Mouse (Mus musculus): ENCODE measurements around the gene Nmu. TPM values are rescaled to one million over a fixed set of nuclear protein-coding genes. Genes with fewer than 3 reads are reported as not detected.
A peak's percentile ranks its signal among the peaks of the same experiment; 100 is the strongest.

The Nmu gene
- polyA plus RNA-seq (2016; fragmentation: Nextera tagmentation; extraction: Ambion mirVana), result not detected in 2 replicates

DNA sequence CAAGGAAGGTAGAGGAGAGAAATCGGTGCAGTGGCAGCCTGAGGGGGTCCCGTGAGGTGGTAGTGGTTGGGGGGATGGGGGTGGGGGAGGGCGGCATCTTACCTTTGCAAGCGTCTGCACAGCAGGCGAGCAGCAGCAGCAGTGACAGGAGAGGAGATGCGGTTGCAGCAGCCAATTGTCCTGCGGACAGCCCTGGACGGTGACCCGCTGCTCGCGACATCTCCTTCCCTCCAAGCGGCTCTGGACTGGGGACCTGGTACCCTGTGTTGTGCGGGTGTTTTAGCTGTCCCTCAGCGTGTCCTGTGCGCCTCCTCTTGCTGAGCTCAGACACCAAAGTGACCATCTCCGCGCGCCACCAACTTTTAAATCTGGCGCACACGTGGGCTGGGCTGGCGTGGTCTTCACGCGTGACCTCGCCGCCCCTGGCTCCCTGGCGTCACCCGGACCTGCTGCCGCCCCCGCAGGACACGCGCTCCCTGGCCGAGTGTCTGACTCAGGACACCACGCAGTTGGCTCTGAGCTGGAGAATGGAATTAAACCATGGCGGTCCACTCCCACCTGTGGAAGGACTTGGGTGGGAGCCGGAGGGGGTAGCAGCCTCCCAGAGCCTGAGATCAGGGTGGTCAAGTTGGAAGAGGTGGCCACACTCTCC is at the start of gene Nmu:
Gene Nmu, minus strand, starts transcription at position 336 of the 652 bp plus-strand sequence.
- no peak for ATAC-seq
- no peaks in the 10 kb centered on the region for H3K36me3 ChIP-seq
- 8% methylated on average over 34 of the region's 35 CpGs for WGBS (ENCODE audit: insufficient replicate concordance)
- H3K27ac ChIP-seq, result no peak within 1 kb of the TSS
- H3K4me1 ChIP-seq, result 0 out of 2 replicates have a peak, but pooled peaks cover 3% of the 10 kb centered on the region
- H3K4me3 ChIP-seq, result no peak within 1 kb of the TSS; the same call in 1 of the 2 replicates
- H3K9ac ChIP-seq, result no peak within 1 kb of the TSS
- peaks cover 36% of the 10 kb centered on the region for H3K27me3 ChIP-seq (replicated peaks)
- no peaks in the 10 kb centered on the region for H3K9me3 ChIP-seq (replicated peaks)
- H3K4me2 ChIP-seq, result peak within 1 kb of the TSS; percentile 44

GRCm38 (mm10) chr5:76411697-76412096 is 48.1 kb upstream of the Nmu start:
- Histone ChIP-seq H3K4me2 (no peak overlapping the region), H3K9me3 (replicated peaks) (no peaks in the 10 kb centered on the region), H3K27ac (no peak overlapping the region), H3K9ac (no peak overlapping the region), H3K4me3 (no peak overlapping the region), H3K36me3 (no peaks in the 10 kb centered on the region), H3K4me1 (no peaks in the 10 kb centered on the region), H3K27me3 (replicated peaks) (no peaks in the 10 kb centered on the region)
- 73% methylated on average over 4 of the region's 4 CpGs for WGBS (ENCODE audit: insufficient replicate concordance)
- no peak for ATAC-seq

GRCm38 (mm10) chr5:76394382-76394781 is 30.8 kb upstream of the Nmu start:
- no peak overlapping the region for H3K4me2 ChIP-seq
- no peaks in the 10 kb centered on the region for H3K36me3 ChIP-seq
- no peaks in the 10 kb centered on the region for H3K27me3 ChIP-seq (replicated peaks)
- no peaks in the 10 kb centered on the region for H3K4me1 ChIP-seq
- H3K27ac ChIP-seq, result no peak overlapping the region
- ATAC-seq, result no peak
- no peaks in the 10 kb centered on the region for H3K9me3 ChIP-seq (replicated peaks)
- no peak overlapping the region for H3K9ac ChIP-seq
- no peak overlapping the region for H3K4me3 ChIP-seq
- 66% methylated on average over 5 of the region's 5 CpGs for whole genome bisulfite sequencing (ENCODE audit: insufficient replicate concordance)

DNA sequence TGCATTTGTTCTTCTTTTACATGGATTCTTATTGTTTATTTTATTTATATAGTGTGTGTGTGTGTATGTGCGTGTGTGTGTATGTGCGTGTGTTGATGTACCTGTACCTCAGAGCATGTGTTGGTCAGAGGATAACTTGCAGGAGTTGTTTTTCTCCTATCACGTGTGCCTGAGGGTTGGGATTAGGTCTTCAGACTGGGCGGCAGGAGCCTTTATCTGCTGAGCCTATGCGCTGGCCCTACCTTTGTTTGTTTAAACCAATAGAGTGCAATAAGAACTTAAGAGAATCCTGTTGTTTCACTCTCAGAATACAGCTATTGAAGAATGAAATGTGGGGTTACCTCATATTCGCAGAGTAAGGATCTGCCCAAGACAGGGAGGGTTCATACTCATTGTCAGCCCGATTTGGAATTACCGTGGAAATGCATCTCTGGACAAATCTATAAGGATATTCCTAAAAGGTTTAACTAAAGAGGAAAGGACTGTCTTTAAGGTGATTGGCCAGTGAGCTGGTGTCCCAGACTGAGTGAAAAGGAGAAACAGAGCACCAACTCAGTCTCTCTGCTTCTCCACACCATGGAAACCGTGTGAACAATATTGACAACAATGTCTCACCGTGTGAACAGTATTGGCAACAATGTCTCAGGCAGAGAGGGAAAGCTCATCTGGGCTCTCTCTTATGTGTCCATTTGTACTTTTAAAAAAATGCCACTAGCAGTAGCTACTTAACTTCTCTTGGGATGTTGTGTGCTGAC is 25.6 kb upstream of the Nmu start:
- no peak overlapping the region for H3K27ac ChIP-seq
- no peak overlapping the region for H3K4me3 ChIP-seq
- no peaks in the 10 kb centered on the region for H3K27me3 ChIP-seq (replicated peaks)
- H3K9ac ChIP-seq, result no peak overlapping the region
- H3K4me1 ChIP-seq, result no peaks in the 10 kb centered on the region
- ATAC-seq, result no peak
- H3K4me2 ChIP-seq, result no peak overlapping the region
- no peaks in the 10 kb centered on the region for H3K36me3 ChIP-seq
- 71% methylated on average over 10 of the region's 10 CpGs for WGBS (ENCODE audit: insufficient replicate concordance)
- H3K9me3 ChIP-seq (replicated peaks), result no peaks in the 10 kb centered on the region

DNA sequence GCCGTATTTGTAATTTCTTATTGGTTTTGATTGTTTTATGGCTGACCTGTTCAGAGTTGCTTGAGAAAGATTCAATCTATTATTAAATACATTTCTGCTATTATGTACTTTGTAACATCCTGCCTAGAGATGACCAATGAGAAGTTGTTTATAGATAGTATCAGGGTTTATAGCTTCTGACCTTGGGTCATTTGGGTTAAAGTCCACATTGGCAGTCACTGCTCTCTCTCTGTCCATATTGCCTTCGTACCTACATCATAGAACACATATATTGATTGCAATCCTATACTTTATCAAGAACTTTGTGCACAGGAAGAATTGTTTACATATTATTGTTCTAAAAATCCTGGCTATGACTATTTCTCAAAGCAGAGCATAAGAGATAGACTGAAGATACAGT is 24.9 kb upstream of the Nmu start:
- ATAC-seq, result no peak
- H3K9me3 ChIP-seq (replicated peaks), result no peaks in the 10 kb centered on the region
- H3K36me3 ChIP-seq, result no peaks in the 10 kb centered on the region
- H3K9ac ChIP-seq, result no peak overlapping the region
- no peaks in the 10 kb centered on the region for H3K4me1 ChIP-seq
- no peaks in the 10 kb centered on the region for H3K27me3 ChIP-seq (replicated peaks)
- no peak overlapping the region for H3K4me3 ChIP-seq
- no peak overlapping the region for H3K4me2 ChIP-seq
- 58% methylated on average over 2 of the region's 2 CpGs for WGBS (ENCODE audit: insufficient replicate concordance)
- H3K27ac ChIP-seq, result no peak overlapping the region

- ATAC-seq, result no peak
- no peak overlapping the region for H3K27ac ChIP-seq
- no peaks in the 10 kb centered on the region for H3K27me3 ChIP-seq (replicated peaks)
- H3K4me2 ChIP-seq, result no peak overlapping the region
- WGBS (ENCODE audit: insufficient replicate concordance), result 60% methylated on average over 6 of the region's 6 CpGs
- H3K36me3 ChIP-seq, result no peaks in the 10 kb centered on the region
- H3K9me3 ChIP-seq (replicated peaks), result no peaks in the 10 kb centered on the region
- no peak overlapping the region for H3K4me3 ChIP-seq
- no peak overlapping the region for H3K9ac ChIP-seq
- no peaks in the 10 kb centered on the region for H3K4me1 ChIP-seq
Measured at GRCm38 (mm10) chr5:76383673-76384072, 20.1 kb upstream of the Nmu start.

- H3K9me3 ChIP-seq (replicated peaks), result no peaks in the 10 kb centered on the region
- no peak overlapping the region for H3K4me2 ChIP-seq
- H3K27me3 ChIP-seq (replicated peaks), result no peaks in the 10 kb centered on the region
- no peaks in the 10 kb centered on the region for H3K36me3 ChIP-seq
- H3K4me3 ChIP-seq, result no peak overlapping the region
- no peak for ATAC-seq
- no peak overlapping the region for H3K27ac ChIP-seq
- 58% methylated on average over 5 of the region's 5 CpGs for WGBS (ENCODE audit: insufficient replicate concordance)
- H3K4me1 ChIP-seq, result no peaks in the 10 kb centered on the region
- no peak overlapping the region for H3K9ac ChIP-seq
Measured at GRCm38 (mm10) chr5:76381836-76382235, 18.2 kb upstream of the Nmu start.

DNA sequence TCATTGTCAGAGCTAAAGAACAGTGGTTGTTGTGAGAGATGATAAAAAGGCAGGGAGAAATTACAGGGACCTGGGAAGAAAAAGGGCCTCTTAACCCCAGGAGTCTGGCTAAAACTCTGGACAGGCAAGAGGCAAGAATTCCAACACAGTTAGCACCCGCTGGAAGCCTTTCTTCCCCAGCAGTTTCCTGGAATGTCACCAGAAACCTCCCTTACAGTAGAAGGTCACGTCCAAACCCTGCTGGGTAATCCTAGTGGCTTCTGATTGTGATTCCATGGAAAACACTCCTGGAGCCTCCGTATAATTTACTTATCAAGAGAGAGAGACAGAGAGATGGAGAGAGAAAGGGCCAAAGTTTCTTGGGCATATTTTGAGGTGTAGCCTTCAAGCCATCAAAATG is 15.6 kb upstream of the Nmu start:
- Histone ChIP-seq H3K27ac (no peak overlapping the region), H3K36me3 (no peaks in the 10 kb centered on the region), H3K4me1 (no peaks in the 10 kb centered on the region), H3K9ac (no peak overlapping the region), H3K27me3 (replicated peaks) (no peaks in the 10 kb centered on the region), H3K4me3 (no peak overlapping the region), H3K4me2 (no peak overlapping the region), H3K9me3 (replicated peaks) (no peaks in the 10 kb centered on the region)
- WGBS (ENCODE audit: insufficient replicate concordance), result 25% methylated on average over 3 of the region's 3 CpGs
- ATAC-seq, result no peak

DNA sequence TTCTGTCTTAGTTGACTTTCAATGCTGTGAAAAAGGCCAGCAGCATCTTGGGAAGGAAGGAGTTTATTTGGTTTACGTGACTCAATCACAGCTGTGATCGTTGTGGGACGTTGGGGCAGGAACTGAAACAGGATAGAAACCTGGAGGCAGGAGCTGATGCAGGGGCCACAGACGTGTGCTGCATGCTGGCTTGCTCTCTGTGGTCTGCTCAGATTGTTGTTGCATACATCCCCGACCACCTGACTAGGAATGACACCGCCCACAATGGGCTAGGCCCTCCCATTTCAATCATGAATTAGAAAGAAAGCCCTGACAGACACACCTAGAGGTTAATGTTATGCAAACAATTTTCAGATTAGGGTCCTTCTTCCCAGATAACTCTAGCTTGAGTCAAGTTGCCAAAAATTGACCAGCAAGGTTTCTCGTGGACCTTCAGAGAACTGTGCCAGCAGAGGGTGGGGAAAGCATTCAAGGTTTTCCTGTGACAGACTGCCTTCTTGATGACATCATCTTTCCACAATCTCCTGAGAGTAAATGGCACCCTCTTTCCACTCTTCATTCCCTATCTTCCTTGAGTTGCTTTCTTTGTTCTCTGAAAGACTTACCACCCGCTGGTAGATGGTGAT is 5.7 kb upstream of the Nmu start:
- Histone ChIP-seq H3K9me3 (replicated peaks) (no peaks in the 10 kb centered on the region), H3K4me3 (no peak overlapping the region), H3K9ac (no peak overlapping the region), H3K27ac (no peak overlapping the region), H3K4me1 (no peaks in the 10 kb centered on the region), H3K27me3 (replicated peaks) (peaks cover 13% of the 10 kb centered on the region), H3K4me2 (no peak overlapping the region), H3K36me3 (no peaks in the 10 kb centered on the region)
- ATAC-seq, result no peak
- WGBS (ENCODE audit: insufficient replicate concordance), result 62% methylated on average over 8 of the region's 8 CpGs

DNA sequence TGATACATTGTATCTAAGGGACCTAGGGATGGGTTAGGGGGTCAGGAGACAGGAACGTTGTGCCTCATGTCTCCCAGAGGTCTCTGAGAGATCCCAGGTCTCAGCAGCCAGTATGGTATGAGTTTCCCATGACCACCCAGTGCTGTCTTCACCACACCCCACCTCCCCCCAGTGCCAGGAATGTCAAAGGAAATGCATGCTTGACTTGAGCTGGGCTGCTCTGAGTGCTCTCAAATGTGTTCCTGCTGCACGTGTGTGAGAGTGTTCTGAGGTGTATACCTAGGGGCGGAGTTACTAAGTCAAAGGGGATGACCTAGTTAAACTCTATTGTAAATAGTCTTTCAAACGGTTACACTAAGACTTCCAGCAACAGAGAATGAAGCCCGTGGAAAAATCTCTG is 1.8 kb upstream of the Nmu start:
- H3K36me3 ChIP-seq, result no peaks in the 10 kb centered on the region
- H3K4me3 ChIP-seq, result no peak overlapping the region
- no peak for ATAC-seq
- peaks cover 36% of the 10 kb centered on the region for H3K27me3 ChIP-seq (replicated peaks)
- H3K27ac ChIP-seq, result no peak overlapping the region
- H3K9me3 ChIP-seq (replicated peaks), result no peaks in the 10 kb centered on the region
- H3K4me2 ChIP-seq, result no peak overlapping the region
- WGBS (ENCODE audit: insufficient replicate concordance), result 35% methylated on average over 5 of the region's 5 CpGs
- 0 out of 2 replicates have a peak, but pooled peaks cover 3% of the 10 kb centered on the region for H3K4me1 ChIP-seq
- no peak overlapping the region for H3K9ac ChIP-seq

GRCm38 (mm10) chr5:76360786-76361185 is 2.8 kb downstream of the Nmu start:
- no peak overlapping the region for H3K9ac ChIP-seq
- WGBS (ENCODE audit: insufficient replicate concordance), result 74% methylated on average over 4 of the region's 4 CpGs
- H3K9me3 ChIP-seq (replicated peaks), result no peaks in the 10 kb centered on the region
- no peaks in the 10 kb centered on the region for H3K36me3 ChIP-seq
- H3K27ac ChIP-seq, result no peak overlapping the region
- H3K4me1 ChIP-seq, result 0 out of 2 replicates have a peak, but pooled peaks cover 3% of the 10 kb centered on the region
- no peak for ATAC-seq
- no peak overlapping the region for H3K4me3 ChIP-seq
- peaks cover 36% of the 10 kb centered on the region for H3K27me3 ChIP-seq (replicated peaks)
- H3K4me2 ChIP-seq, result no peak overlapping the region

DNA sequence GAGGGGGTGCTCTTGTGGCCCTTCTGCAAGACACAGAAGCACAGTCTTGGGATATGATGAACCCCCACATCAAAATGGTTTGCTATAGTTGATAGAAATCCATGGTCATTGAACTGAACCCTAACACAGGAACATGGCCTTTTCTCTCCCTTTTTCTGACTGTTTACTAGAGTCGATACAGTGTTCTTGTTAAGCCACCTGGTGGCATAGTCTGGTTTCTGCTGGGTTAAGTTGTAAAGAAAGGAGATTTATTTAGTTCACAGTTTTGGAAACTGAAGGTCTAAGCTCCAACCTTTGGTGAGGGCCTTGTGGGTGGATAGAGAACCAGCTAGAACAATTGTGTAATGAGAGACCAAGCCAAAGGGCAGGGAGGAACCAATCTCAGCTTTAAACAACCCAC is 3.5 kb downstream of the Nmu start:
- Histone ChIP-seq H3K4me2 (no peak overlapping the region), H3K4me3 (no peak overlapping the region), H3K27me3 (replicated peaks) (peaks cover 29% of the 10 kb centered on the region), H3K4me1 (0 out of 2 replicates have a peak, but pooled peaks cover 3% of the 10 kb centered on the region), H3K36me3 (no peaks in the 10 kb centered on the region), H3K9me3 (replicated peaks) (no peaks in the 10 kb centered on the region), H3K9ac (no peak overlapping the region), H3K27ac (no peak overlapping the region)
- ATAC-seq, result no peak
- WGBS (ENCODE audit: insufficient replicate concordance), result 65% methylated on average over 1 of the region's 1 CpGs
